Mouse (Mus musculus) kidney, adult 18-20 months (tissue): ENCODE data around the gene Degs1.
A peak's percentile ranks its signal among the peaks of the same experiment; 100 is the strongest.
"Not testable (repeated sequence)": the region's sequence is repeated elsewhere in the genome, so short reads cannot be mapped to it uniquely, and the experiment has no call there.

Source experiments
- DNase-seq: peaks from one replicate; pipeline ENCODE4 v3.0.0; 2021

The Degs1 gene

DNA sequence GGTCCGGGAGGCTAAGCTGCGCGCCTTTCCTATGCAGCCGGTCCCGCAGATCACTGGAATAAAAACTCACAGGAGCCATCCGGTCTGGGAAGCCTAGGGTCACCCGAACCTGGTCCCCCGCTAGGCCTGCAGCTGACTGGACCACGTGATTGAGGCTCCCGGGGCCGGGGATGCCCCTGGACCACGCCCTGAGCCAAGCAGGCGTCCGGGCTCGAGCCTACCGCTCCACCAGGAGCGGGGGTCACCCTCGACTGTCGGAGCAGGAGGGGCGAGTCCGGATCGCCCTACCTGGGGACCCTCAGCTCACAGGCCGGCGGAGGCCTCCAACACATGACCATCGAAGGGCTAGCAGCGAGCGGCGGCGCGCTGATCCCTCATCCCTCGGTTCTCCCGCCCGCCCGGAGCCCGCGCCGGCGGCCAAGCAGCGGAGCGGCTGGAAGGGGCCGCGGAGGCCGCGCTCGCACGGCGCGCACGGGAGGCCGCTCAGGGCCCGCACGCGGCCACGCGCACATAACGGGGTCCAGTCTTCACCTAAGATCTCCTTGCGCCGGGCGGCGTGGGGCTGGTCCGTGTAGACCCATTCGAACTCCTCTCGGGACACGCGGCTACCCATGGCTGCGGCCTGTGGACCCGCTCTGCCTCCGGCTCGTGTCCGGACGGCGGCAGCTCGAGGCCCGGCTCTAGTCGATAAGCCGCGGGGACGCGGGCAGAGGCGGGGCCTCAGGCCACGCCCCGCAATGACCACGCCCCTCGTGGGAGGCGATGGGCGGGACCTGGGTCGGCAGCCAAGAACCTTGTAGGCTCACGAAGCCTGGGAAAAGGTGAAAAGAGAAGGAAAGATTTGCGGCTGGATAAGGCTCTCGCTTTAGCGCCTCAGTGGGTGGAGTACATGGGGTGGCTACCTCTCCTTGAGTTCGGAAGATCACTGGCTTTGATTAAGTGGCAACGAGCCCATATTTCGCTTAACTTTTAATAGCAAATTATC lies at the start of gene Degs1:
Gene Degs1, minus strand, starts transcription at position 714 of the 985 bp plus-strand sequence.
- DNase-seq: peak; percentile 100

DNA sequence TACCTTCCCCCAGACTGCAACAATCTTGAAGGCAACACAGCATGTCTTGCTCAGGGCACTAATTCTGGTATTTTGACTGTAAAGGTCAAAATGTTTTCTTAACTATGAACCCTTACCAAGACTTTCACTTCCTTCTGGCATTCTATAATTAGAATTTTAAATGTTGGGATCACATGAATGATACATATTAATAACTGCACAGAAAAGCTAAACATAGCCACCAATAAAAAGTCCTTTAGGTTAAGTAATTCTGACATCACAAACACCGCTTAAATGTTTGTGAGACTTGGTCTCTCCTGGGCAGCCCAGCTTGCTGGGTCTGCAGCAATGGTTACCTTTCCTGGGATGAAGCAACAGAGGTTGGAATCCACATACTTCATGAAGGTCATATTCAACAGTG lies 43.3 kb upstream of the Degs1 start:
- DNase-seq: no peak

DNA sequence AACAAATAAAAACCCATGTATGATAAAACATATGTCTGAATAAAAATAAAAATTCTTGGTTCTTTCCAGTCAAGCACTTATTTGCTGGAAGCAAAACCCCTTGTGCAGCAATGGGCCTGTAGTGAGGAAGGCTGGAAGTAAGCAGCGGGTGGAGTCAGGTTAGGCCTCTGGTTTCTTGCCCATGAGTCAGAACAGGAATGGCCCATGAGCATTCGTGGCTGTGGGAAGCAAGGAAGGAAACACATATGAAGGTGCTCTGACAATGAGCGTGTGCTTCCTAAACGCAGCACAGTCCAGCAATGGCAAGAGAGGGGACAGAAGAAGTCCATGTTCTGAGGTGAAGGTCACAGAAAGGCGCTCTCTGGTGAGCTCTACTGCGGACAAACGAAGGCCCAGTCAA lies 41.9 kb upstream of the Degs1 start:
- no peak for DNase-seq

DNA sequence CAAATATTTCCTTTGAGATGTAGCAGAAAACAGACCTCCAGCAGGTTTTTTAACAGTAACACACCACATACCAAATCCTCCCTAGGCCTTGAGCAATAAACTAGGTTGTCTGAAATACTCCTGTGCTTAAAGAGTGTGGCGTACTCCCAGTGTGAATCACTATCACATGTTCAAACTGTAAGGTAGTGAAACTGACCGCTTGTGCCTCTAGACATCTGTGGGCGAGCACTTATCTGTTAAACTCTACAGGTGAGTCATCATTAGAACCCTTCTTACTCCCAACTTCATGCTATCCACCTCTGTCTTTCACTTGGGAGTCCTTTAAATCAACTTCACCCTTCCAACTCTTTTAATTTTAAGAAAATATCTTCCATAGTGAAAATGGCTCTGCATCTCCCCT lies 40.5 kb upstream of the Degs1 start:
- no peak for DNase-seq

DNA sequence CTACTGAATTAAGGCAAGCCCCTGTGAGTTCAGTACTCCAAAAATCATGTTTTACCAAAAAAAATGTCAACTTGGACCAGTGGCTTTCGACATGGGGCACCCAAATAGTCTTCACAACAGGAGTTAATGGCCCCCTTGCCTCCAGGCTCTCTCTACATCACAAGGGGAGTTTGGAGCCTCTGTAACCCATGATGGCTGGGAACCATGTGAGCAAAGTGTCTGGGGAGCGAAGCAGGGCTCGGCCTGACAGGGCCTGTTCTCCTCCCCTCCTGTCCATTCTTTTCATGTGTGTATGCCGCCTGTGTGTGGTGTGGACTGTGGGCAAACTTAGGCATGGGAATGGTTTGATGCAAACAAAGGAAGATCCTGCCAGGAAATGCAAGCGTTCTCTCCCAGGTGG lies 31.6 kb upstream of the Degs1 start:
- DNase-seq: no peak

DNA sequence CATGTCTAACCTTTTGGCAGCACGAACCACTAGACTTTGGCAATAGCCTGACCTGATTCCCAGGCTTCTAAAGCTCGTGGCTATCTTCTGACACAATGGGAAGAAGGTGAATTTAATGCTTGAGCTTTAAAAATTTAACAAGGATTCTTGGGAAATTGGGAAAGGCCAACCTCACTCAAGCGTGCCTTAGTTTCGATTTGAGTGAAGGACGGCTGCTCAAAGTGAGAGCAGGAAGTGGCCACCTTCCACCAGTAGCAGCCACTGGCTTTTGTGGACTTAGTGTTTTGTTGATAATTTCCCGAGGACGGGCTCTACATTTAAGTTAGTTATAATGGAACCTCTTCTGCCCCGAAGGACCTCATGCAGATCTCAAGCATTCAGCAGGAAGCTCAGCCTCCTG lies 30.6 kb upstream of the Degs1 start:
- DNase-seq: no peak

DNA sequence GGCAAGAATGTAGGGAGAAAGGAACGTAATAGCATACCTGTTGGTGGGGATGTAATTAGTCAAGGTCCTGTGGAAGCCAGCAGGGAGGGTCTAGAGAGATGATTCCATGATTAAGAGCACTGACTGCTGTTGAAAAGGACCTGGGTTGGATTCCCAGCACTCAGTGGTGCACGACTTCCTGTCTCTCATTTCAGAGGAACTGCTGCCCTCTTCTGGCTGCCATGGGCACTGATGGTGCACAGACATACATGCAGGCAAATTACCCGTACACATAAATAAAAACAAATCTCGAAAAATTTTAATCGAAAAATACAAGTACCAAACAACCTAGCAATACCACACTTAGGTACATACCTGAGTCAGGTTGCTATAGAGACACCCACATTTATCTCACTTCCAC lies 28.8 kb upstream of the Degs1 start:
- DNase-seq: no peak

DNA sequence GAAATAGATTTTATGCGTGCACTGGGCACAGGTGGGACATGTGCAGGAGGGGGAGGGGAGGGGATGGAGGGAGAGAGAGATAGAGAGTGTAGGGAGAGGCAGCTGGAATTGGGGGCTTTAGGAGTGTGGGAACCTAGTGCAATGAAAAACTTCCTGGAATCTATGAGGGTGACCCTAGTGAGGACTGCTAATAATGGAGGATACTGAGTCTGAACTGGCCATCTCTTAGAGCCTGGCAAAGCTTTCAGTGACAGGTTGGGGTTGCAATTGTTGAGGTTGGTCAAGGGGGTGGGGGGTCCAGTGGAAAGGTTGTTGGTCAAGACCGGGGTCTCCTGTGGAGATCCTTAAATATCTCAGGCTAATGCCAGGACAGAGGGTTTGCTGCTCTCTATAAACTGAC lies 27.7 kb upstream of the Degs1 start:
- DNase-seq: no peak

DNA sequence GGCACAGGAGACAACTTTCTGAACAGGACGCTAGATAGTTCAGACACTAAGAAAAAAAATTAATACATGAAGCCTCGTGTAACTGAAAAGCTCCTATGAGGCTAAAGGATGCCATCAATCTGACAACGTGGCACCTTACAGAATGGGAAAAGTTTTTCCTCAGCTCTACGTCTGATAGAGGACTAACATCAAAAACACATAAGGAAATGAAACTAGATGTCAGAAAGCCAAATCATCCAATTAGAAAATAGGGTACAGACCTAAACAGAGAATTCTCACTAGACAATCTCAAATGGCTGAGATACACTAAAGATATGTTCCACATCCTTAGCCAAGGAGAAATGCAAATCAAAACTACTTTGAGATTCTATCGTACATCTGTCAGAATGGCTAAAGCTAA lies 26.8 kb upstream of the Degs1 start:
- no peak for DNase-seq

DNA sequence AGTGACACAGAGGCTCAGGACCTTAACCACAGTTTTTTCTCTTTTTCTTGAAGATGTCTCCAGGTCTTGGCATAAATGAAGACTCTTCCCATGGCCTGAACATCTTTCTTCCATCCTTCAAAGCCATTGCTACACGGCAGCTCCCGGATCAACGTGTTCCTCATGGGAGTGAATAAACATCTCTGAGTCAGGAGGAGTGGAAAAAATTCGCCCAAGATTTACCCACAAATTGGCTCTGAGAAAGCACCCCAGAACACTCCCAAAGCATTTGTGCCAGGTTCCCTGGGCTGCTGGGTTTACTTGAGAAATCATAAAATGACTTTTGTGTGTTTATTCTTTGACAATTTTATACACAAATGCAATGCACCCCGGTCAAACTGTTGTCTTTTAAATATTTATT lies 20.3 kb upstream of the Degs1 start:
- no peak for DNase-seq

DNA sequence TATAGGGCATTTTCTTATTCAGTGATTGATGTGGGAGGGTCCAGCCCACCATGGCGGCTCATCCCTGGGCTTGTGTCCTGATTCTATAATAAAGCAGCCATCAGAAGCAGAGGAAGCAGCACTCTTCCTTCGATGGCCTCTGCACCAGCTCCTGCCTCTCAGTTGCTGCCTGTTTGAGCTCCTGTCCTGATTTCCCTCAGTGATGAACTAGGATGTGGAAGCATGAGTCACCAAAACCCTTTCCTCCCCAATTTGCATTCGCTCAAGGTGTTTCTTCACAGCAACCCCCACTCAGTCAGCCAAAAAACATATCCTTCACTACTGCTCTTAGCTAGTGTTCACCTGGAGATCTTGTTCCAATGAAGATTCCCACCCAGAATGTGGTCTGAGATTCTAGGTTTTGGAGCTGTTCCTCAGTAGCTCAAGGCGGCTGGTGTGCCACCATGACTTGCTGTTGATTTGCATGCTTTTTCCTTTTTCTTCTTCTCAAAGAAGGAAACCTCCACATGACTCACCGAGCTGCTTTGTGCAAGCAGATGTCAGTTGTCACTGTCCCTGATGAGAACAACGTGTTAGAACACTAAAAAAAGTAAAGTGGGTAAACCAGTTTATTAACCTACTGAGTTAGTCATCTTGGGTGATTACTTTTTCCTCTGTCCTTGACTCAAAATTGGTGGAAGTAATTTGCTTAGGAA lies 19.7 kb upstream of the Degs1 start:
- DNase-seq: no peak

DNA sequence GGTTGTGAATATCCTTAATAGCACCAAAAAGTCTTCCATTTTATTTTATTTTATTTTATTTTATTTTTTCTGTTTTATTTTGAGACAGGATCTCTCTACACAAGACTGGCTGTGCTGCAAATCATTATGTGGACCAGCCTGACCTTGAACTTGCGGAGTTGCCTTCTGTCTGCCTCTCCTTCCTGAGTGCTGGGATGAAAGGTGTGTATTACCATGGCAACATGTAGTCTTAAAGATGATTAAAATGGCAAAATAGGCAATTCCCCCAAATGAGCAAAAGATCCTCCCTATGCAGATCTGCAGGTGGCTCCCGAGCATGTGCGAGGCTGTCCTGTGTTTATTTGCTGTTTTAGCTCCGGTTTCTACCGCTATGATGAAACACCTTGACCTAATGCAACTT lies 15.2 kb upstream of the Degs1 start:
- no peak for DNase-seq

DNA sequence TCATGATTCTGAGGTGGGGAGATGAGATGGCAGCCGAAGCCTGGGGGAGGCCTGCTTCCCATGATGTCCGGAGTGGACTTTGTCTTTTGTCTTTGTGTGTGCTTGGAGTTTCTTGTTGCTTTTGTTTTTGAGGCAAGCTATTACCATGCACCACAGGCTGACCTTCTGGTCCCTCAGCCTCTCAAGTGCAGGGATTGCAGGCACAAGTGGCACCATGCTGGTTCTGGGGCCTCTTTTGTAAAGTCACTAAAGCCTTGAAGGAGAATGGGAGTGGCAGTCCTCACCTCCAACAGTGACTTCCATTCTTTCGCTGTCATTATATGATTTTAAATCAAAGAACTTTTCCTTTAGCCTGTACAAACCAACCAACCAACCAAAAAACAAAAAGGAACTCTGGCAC lies 14.6 kb upstream of the Degs1 start:
- DNase-seq: no peak

DNA sequence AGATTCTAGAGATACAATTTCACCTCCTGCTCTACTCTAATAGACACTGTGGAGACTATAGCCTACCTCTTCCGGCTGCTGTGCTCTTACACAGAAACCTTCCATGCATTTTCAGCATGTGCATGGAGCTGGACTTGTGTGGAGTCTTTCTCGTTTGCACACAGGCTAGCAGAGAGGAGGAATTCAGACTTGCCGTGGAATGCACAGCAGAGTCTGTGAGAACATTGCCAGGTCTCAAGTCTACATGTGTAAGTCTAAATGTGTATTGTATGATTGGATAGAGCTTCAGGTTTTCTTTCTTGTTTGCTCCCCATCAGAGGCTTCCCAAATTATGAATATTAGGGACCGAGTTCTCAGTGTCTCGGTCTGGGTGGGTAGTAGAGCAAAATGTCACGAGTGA lies 14.2 kb upstream of the Degs1 start:
- no peak for DNase-seq

DNA sequence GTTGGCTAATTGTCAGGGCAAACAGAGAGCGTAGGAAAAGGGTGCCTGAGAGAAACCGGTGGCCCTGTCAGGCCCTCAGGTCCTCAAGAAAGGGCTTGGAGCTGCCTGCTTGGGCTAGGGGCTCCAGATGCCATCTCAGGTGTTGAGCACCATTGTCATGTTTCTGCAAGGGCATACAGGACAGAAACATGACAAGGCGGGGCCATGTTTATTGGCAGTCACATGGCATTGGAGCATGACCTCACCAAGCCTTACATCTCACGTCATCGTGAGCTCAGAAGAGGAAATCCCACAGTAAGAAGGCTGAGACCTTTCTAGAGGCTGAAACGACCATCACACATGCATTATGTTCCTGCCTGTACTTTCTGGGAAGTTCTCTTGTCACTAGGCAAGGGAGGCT lies 13.5 kb upstream of the Degs1 start:
- no peak for DNase-seq

DNA sequence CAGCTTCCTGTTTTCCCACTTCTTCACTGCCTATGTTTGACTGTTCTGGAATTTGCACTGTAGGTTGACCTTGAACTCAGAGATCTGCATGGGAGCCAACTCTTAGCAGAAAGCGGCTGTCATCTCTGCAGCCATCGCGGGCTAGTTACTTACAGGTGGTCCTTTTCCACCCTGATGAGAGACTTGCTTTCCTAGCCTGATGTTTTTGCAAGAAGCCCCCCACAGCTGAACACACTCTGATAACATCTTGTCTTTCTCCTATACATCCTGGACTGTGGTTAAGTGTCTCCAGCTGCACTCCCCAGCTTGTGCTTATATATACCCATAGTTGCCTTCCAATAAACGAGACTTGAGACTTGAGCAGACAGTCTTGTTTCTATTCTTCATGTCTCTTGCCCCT lies 9.7 kb upstream of the Degs1 start:
- no peak for DNase-seq

DNA sequence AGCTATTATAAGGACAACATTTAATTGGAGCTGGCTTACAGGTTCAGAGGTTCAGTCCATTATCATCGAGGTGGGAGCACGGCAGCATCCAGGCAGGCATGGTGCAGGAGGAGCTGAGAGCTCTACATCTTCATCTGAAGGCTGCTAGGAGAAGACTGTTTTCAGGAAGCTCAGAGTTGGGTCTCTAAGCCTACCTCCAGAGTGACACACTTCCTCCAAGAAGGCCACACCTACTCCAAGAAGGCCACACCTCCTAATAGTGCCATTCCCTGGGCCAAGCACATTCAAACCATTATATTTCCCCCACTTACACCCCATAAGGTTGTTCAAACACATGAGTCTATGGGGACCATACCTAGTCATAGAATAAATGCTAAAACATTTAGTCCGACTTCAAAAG lies 8.1 kb upstream of the Degs1 start:
- not testable (repeated sequence) for DNase-seq

DNA sequence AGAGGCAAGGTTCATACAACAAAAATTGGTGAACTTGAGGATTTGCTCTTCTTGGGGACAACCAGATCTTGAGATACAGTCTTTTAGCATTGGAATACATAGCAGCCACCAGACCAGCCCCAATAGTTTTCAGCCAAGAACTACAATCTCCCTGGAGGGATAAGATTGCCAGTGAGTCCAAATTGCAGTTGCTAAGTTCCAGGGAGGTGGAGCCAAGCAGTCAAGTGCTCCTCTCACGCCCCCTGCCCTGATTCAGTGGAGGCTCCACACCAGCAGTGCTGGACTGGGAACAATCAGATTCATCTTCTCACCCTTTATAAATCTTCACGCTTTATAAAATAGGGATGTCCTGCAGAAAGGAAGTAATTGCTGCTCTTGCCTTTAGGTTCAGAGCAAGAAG lies 7.2 kb upstream of the Degs1 start:
- DNase-seq: no peak

DNA sequence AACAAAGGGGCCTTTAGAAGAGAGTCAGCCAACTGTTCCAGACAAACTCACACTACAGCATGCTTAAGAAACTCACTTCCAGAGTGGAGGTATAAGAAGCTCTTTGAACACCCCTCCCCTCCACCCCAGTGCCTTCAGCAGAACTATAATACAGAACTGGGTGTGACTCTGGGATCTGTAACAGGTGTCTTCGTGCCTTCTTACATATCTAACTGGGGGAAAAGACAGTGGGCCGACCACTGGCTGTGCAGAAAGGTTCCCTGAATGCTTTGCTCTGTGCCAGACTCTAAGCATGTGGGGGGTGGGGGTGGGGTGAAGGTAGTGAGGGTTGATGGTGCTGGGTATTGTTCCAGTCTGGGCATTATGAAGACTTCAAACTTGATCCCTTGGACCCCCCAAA lies 6.0 kb upstream of the Degs1 start:
- no peak for DNase-seq

DNA sequence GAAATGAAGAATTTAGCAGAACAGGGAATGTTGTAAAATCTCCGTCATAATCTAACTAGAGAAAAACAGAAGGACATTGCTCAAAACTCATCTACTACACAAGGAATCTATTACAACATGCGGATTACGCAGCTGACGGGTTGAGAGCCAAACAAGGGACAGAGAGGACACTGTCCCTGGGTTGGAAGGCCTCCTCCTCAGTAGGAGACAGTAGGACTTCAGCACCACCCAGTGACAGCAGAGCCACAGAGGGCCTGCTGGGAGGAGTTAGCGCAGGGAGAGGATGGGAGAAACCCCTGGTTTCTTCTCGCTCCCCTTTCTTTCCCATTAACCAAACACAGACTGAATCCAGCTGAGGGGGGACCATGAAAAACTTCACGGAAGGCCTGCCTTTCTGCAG lies 5.2 kb upstream of the Degs1 start:
- DNase-seq: no peak

DNA sequence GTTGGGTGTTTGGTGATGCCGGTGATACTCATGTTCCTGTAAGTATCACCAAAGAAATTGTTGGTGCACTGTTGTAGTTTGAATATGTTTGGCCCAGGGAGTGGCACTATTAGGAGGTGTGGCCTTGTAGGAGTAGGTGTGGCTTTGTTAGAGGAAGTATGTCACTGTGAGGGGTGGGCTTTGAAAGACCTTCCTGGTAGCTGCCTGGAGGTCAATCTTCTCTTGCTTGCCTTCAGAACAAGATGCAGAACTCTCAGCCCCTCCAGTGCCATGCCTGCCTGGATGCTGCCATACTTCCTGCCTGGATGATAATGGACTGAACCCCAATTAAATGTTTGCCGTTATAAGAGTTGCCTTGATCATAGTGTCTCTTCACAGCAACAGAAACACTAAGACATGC lies 2.2 kb upstream of the Degs1 start:
- no peak for DNase-seq

DNA sequence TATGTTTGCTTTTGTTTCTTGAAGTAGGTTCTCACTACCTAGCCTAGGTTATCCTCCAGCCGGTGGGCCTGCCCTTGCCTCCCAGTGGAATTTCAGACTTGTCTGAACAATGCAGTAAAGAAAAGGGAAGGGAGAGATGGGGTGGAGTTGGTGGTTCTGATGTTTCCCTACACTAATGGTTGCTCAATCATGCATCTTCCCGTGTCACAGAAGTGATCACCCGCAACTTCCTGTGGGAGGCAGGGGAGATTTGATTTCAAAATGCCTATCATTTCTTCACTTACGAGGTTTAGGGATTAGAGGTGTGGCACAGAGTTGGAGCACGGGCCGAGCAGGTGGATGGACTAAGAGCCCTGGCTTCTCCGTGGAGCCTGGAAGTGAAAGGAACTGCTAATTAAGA lies 627 bp upstream of the Degs1 start:
- no peak for DNase-seq

DNA sequence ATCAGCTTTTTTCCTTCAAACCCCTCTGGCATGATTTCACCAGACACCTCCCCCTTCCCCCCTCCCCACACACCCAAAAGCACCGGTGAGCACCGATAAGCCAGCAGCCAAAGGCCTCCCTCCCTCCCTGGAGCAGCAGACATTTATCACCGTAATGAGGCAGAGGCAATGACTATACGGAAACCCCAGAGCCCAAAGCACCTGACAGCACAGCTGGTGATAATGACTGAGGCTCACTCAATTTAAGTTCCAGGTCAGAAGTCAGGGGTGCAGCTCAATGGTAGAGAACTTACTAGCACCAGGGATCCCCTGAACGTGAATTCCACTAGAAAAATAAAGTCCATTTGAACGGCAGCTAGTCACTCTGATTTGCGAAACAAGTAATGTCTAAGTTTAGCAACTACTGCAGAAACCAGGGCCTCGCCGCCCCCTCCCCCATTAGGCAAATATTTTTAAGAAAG lies 1.3 kb downstream of the Degs1 start:
- DNase-seq: no peak

DNA sequence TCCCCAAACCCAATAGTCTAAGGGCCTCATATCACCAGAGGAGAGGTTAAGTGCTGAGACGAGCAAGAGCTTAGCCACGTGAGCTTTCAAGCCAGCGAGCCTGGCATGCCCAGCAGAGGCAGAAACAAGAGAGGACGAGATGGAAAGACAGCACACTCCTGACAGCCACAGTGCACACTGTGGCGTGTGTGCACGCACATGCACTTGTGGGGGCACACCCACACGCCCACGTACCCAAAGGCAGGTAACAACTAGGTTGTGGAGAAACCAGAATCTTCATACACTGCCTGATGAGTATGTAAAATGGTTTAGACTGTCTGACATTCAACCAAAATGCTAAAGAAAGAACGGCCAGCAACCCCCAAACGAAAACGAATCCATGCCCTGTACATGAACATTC lies 2.0 kb downstream of the Degs1 start:
- DNase-seq: no peak
